Mouse (Mus musculus) adrenal gland, adult (tissue): Measurements from ENCODE around the gene Med17.

ENCODE experiments used
- DNase-seq, 2 experiments: peaks; one replicate each; pipeline ENCODE4 v3.0.0; 2022 to 2023; ENCODE audit warnings: low spot score in 1 of 2; ENCODE audit not compliant: inconsistent age in 2 of 2

Med17 gene

GRCm38 (mm10) chr9:15289251-15289650 lies 9.5 kb upstream of the Med17 start:
- DNase-seq: no peak

GRCm38 (mm10) chr9:15288402-15288801 lies 8.7 kb upstream of the Med17 start:
- no peak for DNase-seq

GRCm38 (mm10) chr9:15287846-15288245 lies 8.1 kb upstream of the Med17 start:
- DNase-seq: no peak

DNA sequence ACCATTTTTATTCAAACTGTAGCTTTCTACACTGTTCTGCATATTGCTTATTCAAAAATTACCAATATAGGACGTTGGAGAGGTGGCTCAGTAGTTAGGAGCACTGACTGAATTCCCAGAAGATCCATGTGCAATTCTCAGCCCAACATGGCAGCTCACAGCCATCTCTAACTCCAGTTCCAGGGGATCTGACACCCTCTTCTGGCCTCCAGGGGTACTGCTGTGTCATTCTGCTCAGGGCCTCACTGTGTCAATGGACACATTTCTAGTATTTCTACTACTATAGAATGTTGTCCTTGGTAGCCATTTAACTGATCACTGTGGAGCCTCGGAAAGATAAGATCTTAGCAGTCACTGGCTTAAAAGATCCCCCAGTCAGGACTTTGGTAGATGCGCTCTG lies 5.7 kb upstream of the Med17 start:
- DNase-seq: peak; percentile 26 to 69

DNA sequence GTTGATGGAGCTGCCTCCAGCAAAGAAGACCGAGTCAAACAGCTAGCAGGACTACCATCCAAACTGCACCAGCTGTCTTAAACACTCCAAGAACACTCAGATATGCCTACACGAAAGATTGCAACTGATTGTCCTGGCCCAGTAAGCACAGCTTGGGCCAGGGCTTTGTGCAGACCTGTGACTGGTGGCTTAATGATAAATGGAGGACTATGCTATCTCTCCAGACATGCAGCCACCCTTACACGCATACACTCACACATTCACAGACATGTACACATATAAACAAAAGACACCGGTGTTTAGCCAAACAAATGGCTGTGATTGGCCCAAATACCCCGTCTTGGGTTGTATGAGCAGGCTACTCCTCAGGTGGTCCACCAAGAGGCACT lies 754 bp upstream of the Med17 start:
- DNase-seq: no peak

DNA sequence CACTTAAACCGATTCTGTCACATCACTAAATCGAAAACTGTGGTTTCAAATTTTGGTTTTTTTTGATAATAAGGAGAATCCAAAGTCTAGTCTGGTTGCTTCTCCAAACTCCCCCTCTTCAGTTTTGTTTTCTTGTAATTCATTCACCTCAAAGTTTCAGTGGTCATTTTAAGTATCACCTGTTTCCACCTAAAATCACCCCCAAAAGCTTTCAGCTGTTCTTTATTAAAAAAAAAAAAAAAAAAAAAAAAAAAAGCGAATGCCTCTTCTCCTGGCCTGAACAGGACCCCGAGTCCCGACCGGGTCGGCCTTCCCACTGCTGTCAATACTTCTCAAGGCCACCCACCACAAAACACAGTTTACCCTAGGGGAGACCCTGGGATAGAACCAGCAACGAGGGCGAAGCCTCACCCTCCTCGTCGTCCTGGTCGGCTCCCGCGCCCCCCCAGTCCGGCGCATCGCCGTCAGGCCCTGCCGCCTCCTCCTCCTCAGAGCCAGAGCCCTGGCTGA lies 537 bp downstream of the Med17 start:
- DNase-seq: no peak

- peak in 1 of 2 experiments; percentile 37 for DNase-seq
Observed at GRCm38 (mm10) chr9:15278343-15278742, 1.4 kb downstream of the Med17 start.

- no peak for DNase-seq
Observed at GRCm38 (mm10) chr9:15276855-15277254, 2.9 kb downstream of the Med17 start.

- no peak for DNase-seq
Observed at GRCm38 (mm10) chr9:15273981-15274380, 5.8 kb downstream of the Med17 start.

DNA sequence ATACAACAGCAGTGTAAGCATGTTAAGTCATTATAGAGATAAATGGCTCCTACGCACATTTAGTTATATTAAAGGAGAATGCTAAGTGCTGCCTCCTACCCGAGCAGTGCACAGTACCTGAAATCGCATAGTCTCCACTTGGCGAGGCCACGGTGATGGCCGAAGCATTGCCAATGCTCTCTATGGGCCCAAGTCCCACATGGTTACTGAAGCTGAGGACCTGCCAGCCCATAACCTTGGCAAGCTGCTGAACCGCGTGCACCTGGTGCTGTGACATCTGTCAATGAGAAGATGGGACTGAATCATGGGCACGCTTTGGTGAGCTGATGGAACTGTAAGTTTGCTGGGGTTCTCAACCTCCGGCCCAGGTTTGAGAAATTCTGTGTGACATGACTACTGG lies 16.2 kb downstream of the Med17 start:
- DNase-seq: no peak

DNA sequence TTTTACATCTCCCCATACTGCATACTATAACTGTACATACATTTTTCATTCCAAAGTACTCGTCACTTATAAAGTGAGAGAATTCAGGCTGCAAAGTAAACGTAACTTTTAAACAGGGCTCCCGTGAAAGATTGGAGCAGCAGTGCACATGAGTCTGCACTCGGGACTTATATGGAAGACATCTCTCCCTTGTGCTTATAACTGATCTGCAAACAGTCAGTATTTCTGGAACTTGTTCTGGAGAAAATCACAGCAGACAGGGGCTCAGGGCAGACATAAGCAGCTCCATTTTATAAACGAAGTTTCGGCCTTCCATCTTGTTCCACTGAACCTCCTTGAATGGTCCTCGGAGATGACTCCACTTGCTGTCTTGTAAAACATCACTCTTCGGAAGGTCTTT lies 17.8 kb downstream of the Med17 start:
- no peak for DNase-seq

DNA sequence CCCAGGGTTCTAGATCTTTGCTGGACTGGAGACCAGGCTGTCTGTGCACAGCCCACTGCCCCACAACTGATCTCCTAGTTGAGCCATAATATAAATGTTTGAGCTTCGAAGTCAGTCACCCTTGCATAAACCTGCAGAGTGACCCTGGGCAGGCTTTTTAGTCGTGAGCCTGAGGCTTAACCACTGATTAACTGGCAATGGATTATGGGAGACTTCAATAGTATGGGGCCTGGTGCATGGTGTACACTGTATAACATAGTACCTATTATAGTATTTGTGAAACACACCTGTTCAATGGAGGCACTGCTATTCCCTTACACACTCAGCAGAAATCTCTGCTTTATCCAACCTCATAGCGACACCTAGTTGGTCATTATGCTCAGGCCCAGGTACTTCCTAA lies 23.5 kb downstream of the Med17 start:
- no peak for DNase-seq

GRCm38 (mm10) chr9:15254501-15254900 lies 25.2 kb downstream of the Med17 start:
- DNase-seq: no peak

DNA sequence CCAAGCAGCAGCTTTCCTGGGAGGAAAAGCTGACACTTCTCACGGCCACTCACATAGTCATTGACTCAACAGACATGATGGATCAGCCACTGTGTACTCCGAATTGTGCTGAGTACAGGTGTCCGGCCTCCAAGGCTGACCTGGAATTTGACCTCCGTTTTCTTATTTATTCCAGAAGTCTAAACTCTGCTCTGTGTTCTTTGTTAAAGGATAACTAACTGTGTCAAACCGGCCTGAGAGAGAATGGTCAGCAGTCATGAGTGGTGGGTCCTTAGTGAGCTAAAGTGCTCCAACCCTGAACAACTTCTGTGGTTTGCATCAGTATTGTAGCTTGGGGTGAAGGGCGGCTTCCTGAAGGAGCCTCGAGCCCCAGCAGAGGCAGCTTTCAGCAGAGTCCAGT lies 27.5 kb downstream of the Med17 start:
- DNase-seq: no peak

- no peak for DNase-seq
Observed at GRCm38 (mm10) chr9:15250376-15250775, 29.4 kb downstream of the Med17 start.

- DNase-seq: no peak
Observed at GRCm38 (mm10) chr9:15245319-15246075, 34.2 kb downstream of the Med17 start.

- no peak for DNase-seq
Observed at GRCm38 (mm10) chr9:15242130-15242529, 37.6 kb downstream of the Med17 start.

DNA sequence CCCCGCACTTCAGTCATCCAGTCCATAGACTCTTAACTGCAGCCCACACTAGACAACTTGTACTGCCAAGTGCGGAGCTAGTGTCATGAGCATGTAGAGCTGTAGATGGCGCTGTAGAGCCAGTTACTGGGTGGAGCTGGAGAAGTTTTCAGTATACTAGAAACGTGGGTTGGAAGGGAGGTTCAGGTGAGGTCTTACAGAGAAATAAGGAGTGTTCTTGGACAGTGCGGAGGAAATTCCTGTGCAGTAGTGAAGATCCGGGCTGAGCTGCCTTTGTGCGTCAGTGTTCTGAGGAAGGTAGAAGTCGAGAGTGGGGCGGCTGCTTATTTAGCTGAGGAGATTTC lies 38.2 kb downstream of the Med17 start:
- DNase-seq: peak; percentile 48 to 85

DNA sequence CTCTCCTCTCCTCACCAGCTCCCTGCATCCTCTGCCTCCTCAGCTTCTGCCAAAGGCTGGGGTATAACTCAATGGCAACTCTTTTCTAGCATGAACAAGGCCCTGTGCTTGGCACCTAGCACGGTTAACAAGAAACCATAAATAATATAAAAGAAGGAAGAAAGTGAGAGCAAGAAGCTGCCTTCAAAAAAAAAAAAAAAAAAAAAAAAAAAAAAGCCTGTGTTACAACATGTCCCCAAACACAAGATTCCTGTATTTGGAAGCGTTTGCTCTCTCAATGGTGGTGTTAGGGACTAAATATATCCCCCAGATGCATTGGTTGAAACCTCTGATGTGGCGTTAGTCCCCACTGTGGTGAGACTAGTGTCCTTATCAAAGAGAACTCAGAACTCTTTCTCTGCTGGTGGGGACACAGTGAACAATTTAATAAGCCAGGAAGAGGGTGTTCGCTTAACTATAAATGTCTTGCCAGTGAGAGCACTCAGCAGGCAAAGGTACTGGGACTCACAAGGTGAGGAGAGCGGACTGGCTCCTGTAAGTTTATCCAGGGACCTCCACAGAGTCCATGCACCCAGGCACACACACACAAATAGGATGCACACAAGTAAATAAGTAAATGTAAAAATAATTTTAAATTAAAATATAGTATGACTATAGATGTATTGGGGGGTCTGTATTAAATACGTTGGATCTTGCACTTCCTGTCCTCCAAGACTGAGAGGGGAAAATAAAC lies 38.7 kb downstream of the Med17 start:
- no peak for DNase-seq

DNA sequence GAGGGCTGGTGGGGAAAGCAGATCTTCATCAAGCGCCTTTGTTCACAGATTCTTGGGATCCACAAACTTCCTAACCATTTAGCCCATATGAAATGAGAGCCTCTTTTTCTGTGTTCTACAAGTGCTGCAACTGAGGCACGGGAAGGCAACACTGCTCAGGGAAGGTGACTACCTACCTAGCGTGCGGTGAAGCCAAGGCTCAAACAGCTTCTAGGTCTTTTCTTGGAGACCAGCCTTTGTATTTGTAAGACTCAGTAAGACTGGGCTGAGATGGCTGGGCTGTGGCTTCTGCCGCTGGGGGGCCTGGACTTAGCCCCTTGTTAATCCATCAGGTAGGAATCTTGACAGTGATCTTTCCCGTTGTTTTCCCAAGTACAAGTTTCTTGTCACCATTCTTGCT lies 39.7 kb downstream of the Med17 start:
- DNase-seq: no peak

DNA sequence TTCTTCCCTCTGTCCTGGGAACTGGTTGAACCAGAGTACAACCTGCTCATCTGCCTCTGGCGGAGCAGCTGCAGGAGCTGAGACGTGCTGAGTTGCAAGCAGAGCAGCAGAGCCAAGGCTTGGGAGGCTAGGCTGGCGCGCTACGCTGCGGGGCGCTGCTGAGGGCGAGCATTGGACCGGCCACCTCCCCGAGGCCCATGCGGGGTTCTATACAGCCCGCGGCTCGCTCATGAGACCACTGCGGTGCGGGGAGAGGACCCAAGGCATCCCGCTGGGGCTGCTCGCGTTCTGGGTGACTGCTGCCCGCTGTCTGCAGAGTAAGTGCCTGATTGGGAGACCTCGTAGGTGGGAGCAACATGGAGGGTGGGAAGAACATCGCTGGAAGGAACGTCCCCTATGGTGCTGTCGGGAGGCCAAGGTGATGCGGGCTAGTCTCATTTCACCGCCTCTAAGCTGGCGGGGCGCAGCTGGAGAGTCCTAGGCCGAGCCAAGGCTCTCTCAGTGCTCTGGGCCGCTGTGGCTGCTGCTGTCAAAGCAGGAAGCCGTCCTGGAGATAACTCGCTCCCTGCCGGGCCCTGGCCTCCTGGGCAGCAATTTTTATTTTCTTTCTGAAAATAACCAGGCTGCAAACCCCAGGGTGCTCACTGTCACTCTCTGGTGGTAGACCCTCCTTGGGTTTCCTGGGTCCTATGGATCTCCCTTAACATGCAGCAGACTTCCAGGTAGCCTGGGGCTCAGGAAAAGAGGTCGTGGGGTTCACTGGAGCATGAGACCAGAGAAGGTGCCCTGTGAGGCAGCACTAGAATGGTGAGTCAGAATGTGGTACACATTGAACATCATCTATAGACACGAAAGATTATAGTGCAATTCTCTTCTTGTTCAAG lies 40.4 kb downstream of the Med17 start, which contains the start of gene Vstm5:
Gene Vstm5 (plus strand): TSS at position 4 of the 884 bp plus-strand sequence.
- DNase-seq: peak; percentile 20 to 59
